Mouse (Mus musculus): ENCODE measurements around the gene Rpp14. TPM values are rescaled to one million over a fixed set of nuclear protein-coding genes. Genes with fewer than 3 reads are reported as not detected.

Rpp14 gene
- polyA plus RNA-seq, 1 experiment, result 1.2 TPM

DNA sequence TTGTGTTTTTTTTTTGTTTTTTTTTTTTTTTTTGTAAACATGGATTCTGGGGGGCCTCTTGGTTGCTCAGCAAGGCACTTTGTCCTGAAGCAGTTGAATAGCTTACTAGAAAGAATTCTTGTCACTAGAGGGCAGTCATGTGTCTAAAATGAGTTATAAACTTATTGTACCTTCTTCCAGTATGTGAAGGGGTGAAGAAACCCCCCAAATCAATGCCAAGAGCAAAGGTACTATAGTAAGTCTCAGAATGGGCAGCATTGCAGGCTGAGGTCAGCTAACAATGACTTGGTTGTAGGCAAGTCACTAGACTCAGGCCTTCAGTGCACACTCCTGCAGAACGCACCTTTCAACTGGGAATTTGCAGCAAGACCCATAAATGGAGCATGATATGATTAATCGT, 12.4 kb downstream of the Rpp14 start:
- Histone ChIP-seq H3K4me3 (replicated peaks) (no peak overlapping the region), H3K36me3 (replicated peaks; ENCODE audit: low read length) (peaks cover 34% of the 10 kb centered on the region), H3K9me3 (no peaks in the 10 kb centered on the region; the same call in 1 of the 2 replicates), H3K27me3 (replicated peaks) (no peaks in the 10 kb centered on the region), H3K4me1 (peaks cover 10% of the 10 kb centered on the region)
- no peak for TF ChIP-seq GATA1 (IDR thresholded peaks at IDR 0.05; ENCODE audit: borderline replicate concordance, low read length)
- TF ChIP-seq FLI1 (IDR thresholded peaks at IDR 0.05; ENCODE audit: low read length), result no peak

DNA sequence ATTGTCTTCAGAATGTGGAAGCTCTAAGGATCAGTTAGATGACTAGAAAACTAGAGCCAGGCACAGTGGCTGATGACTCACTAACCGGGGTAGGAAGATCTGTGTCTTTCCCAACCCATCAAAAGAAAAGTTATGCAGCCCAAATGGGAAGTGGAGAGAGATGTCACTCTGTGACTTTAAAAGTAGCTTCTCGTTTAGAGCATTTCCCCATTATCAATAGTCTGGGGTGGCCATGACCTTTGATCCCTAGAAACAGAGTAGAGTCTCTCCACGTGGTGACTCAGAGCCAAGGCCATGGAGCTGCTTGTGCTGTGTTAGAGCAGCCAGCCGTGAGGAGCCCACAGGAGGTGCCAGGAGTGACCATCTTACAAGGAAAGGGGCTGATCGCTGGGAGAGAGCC, 13.3 kb downstream of the Rpp14 start:
- TF ChIP-seq FLI1 (IDR thresholded peaks at IDR 0.05; ENCODE audit: low read length) (no peak), GATA1 (IDR thresholded peaks at IDR 0.05; ENCODE audit: borderline replicate concordance, low read length) (no peak)
- Histone ChIP-seq H3K4me3 (replicated peaks) (no peak overlapping the region), H3K4me1 (peaks cover 14% of the 10 kb centered on the region), H3K36me3 (replicated peaks; ENCODE audit: low read length) (peaks cover 29% of the 10 kb centered on the region), H3K9me3 (no peaks in the 10 kb centered on the region; the same call in 1 of the 2 replicates), H3K27me3 (replicated peaks) (no peaks in the 10 kb centered on the region)

DNA sequence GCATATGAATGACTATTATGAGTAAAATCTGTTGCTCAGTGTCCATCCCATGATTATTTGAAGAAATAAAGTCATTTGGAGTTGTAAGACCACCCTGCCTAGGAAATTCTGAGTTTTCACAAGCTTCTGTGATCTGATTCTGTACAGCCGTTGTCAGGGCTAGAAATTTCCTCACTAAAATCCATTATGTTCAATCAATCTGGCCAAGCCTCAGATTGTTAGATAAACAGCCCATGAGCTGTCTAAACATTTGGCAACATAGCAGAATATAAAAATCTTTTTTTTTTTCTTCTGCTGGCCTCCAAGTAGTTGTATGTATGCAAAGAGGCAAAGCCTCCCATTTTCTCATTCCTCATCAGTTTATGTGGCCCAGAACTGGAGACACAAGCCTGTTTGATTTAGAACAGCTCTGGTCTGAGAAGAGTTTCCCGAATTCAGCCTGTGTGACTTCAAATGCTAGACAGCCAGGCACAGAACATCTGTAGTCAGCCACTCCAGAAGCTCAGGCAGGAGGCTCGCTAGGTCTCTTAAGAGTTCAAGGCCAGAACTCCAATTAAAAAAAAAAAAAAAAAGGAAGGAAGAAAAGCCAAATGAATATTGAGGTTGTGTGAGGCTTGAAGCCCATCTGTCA, 14.9 kb downstream of the Rpp14 start:
- Histone ChIP-seq H3K4me1 (peaks cover 22% of the 10 kb centered on the region), H3K4me3 (replicated peaks) (peak overlapping the region; percentile 29), H3K9me3 (no peaks in the 10 kb centered on the region; the same call in 1 of the 2 replicates), H3K36me3 (replicated peaks; ENCODE audit: low read length) (peaks cover 12% of the 10 kb centered on the region), H3K27me3 (replicated peaks) (no peaks in the 10 kb centered on the region)
- TF ChIP-seq FLI1 (IDR thresholded peaks at IDR 0.05; ENCODE audit: low read length), result no peak
- no peak for TF ChIP-seq GATA1 (IDR thresholded peaks at IDR 0.05; ENCODE audit: borderline replicate concordance, low read length)

DNA sequence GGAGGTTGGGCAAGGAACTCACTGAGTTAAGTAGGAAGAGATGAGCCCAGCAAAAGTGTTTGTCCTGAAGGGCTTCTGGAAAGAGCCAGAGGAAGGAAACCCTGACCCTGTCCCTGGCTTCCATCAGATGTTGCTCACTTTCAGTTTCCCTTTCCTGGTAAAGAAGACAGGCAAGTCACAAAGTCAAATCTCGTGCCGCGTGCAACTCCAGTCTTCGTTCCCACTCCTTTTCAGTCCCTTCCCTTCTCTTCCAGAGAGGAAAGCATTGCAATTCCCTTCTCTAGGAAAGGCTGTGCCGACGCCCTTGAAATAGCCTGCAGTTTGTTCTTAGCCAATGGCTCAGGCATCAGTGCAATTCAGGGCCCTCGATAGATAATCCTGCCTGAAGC, 15.4 kb downstream of the Rpp14 start:
- H3K36me3 ChIP-seq (replicated peaks; ENCODE audit: low read length), result peaks cover 7% of the 10 kb centered on the region
- no peaks in the 10 kb centered on the region; the same call in 1 of the 2 replicates for H3K9me3 ChIP-seq
- H3K4me1 ChIP-seq, result peaks cover 27% of the 10 kb centered on the region
- H3K4me3 ChIP-seq (replicated peaks), result peak overlapping the region; percentile 29
- no peaks in the 10 kb centered on the region for H3K27me3 ChIP-seq (replicated peaks)
- TF ChIP-seq GATA1 (IDR thresholded peaks at IDR 0.05; ENCODE audit: borderline replicate concordance, low read length), result no peak
- no peak for TF ChIP-seq FLI1 (IDR thresholded peaks at IDR 0.05; ENCODE audit: low read length)

DNA sequence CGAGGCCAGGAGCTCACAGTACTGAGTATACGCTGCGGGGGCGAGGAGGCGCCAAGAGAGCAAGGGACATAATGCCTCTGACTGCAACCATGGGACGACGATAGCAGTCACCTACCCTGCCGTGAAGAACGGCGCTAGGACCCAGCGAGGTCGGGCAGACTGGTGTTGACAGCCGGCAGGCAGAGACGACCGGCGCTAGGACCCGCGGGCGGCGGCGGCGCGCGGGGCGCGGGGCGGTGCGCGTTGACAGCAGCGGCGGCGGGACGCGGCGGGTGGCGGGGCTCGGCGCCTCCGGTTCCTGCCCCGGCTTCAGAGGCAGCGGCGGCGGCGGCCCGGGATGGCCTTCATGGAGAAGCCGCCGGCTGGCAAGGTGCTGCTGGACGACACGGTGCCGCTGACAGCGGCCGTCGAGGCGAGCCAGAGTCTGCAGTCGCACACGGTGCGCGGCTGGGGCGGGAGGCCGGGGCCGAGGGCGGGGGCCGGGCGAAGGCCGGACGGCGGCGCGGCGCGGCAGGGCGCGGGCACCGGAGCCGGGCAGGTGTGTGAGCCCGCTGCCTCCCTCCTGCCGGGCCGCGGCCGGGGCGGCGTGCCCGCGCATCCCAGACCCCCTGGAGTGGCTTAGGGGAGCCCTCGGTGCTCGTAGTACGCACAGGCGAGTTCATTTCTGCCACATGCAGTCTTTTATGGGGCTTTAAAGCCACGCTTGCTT, 18.0 kb downstream of the Rpp14 start, which contains the start of gene Pxk:
TSS of gene Pxk (plus strand) at position 234 of the 709 bp plus-strand sequence.
- TF ChIP-seq FLI1 (IDR thresholded peaks at IDR 0.05; ENCODE audit: low read length) (no peak), GATA1 (IDR thresholded peaks at IDR 0.05; ENCODE audit: borderline replicate concordance, low read length) (no peak)
- Histone ChIP-seq H3K36me3 (replicated peaks; ENCODE audit: low read length) (peaks cover 12% of the 10 kb centered on the region), H3K27me3 (replicated peaks) (no peaks in the 10 kb centered on the region), H3K9me3 (no peaks in the 10 kb centered on the region; the same call in 1 of the 2 replicates), H3K4me1 (peaks cover 42% of the 10 kb centered on the region), H3K4me3 (replicated peaks) (peak within 1 kb of the TSS; percentile 95)

DNA sequence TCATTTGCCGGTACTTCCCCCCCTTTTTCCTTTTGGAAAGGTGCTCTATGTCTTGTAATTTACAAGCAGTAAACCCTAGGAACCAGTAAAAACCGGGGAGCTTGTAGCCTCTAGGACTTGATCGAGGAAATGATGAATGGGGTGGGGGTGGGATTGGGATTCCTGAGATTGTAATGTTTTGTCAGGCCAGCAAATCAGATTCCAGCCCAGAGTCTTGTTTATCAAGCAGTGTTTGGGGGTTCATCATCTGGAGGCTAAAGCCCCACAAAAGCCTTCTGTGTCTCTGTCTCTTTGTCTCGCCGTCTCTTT, 18.5 kb downstream of the Rpp14 start:
- Histone ChIP-seq H3K36me3 (replicated peaks; ENCODE audit: low read length) (peaks cover 12% of the 10 kb centered on the region), H3K27me3 (replicated peaks) (no peaks in the 10 kb centered on the region), H3K4me1 (peaks cover 47% of the 10 kb centered on the region), H3K9me3 (no peaks in the 10 kb centered on the region; the same call in 1 of the 2 replicates), H3K4me3 (replicated peaks) (peak overlapping the region; percentile 95)
- no peak for TF ChIP-seq FLI1 (IDR thresholded peaks at IDR 0.05; ENCODE audit: low read length)
- no peak for TF ChIP-seq GATA1 (IDR thresholded peaks at IDR 0.05; ENCODE audit: borderline replicate concordance, low read length)

DNA sequence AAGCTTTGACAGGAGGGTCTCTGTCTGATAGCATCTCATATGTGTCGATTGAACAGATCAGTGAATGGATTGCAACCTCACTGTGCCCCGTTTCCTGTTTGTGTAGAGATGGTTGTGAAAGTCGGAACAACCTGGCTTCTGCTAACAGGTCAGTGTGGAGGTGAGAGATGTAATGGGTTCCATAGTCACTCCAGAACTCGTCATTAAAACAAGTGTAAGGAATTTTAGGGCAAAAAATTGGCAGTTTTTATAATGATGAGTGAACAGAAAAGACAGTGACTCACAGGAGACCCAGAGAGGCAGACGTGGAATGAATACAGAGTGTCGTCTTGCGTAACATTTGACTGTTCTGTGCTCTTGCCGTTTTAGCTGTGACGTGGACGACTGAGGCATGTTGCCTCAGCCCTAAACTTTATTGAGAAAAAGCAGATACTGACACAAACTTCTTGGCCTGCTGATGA, 19.4 kb downstream of the Rpp14 start:
- Histone ChIP-seq H3K4me1 (peaks cover 48% of the 10 kb centered on the region), H3K9me3 (no peaks in the 10 kb centered on the region; the same call in 1 of the 2 replicates), H3K27me3 (replicated peaks) (no peaks in the 10 kb centered on the region), H3K4me3 (replicated peaks) (peak overlapping the region; percentile 95), H3K36me3 (replicated peaks; ENCODE audit: low read length) (peaks cover 12% of the 10 kb centered on the region)
- TF ChIP-seq GATA1 (IDR thresholded peaks at IDR 0.05; ENCODE audit: borderline replicate concordance, low read length) (no peak), FLI1 (IDR thresholded peaks at IDR 0.05; ENCODE audit: low read length) (no peak)

DNA sequence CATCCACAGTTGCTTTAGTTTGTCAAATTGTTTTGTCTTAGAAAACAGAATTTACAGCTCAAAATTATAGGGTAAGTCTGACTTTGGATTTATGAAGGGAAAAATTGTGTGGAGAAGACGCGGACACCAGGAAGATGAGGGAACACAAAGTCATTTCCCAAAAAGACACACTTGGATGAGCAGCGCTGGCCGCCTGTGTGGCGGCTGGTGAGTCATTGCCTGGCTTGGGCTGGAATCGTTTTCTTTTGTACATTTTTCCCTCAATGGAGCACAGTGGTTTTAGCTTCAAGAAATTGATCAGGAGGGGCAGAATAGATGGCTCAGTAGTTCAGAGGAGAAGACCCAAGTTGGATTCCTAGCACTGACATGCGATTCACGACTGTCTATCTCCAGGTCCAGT, 21.7 kb downstream of the Rpp14 start:
- H3K36me3 ChIP-seq (replicated peaks; ENCODE audit: low read length), result peaks cover 29% of the 10 kb centered on the region
- H3K4me1 ChIP-seq, result peaks cover 46% of the 10 kb centered on the region
- H3K27me3 ChIP-seq (replicated peaks), result no peaks in the 10 kb centered on the region
- no peak overlapping the region for H3K4me3 ChIP-seq (replicated peaks)
- H3K9me3 ChIP-seq, result no peaks in the 10 kb centered on the region
- no peak for TF ChIP-seq FLI1 (IDR thresholded peaks at IDR 0.05; ENCODE audit: low read length)
- TF ChIP-seq GATA1 (IDR thresholded peaks at IDR 0.05; ENCODE audit: borderline replicate concordance, low read length), result no peak

DNA sequence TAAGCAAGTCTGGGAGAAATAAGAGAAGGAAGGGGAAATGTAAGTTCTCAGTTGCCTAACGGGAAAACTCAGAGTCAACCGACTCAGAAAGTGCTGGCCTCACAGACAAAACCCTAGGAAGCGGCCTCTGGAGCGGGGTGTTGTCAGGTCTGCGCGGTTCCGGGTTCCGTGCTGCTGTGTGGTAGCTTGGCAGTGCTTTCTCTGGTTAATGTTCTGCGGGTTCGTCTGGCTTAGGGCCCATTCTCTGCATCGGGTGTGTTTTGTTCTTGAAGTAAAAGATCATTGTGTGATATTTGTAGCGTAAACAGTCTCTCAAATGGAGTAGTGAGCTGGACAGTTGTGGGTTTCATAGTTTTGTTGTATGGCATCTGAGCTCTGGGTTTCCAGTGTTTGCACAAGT, 22.5 kb downstream of the Rpp14 start:
- H3K9me3 ChIP-seq, result no peaks in the 10 kb centered on the region
- H3K27me3 ChIP-seq (replicated peaks), result no peaks in the 10 kb centered on the region
- no peak overlapping the region for H3K4me3 ChIP-seq (replicated peaks)
- no peak for TF ChIP-seq FLI1 (IDR thresholded peaks at IDR 0.05; ENCODE audit: low read length)
- TF ChIP-seq GATA1 (IDR thresholded peaks at IDR 0.05; ENCODE audit: borderline replicate concordance, low read length), result no peak
- H3K36me3 ChIP-seq (replicated peaks; ENCODE audit: low read length), result peaks cover 33% of the 10 kb centered on the region
- peaks cover 44% of the 10 kb centered on the region for H3K4me1 ChIP-seq

DNA sequence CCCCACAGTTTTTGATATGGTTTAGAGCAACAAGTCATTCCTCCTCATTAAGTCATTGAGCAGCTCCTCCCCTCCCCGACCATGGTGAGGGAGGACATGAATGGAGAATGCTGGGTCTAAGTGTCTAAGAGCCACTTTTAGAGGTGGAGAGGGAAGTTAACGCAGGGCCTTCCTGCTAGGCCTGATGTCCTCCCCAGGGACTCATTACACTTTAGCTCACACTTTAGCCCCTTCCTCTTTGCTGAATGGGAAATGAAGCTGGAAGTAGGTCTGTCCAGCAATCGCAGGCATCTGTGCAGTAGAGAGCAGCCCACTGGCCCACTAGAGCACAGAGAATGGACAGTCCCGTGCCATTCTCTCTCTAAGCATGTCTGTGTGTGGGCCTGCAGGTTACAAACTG, 27.9 kb downstream of the Rpp14 start:
- Histone ChIP-seq H3K9me3 (no peaks in the 10 kb centered on the region), H3K4me3 (replicated peaks) (peak overlapping the region; percentile 71), H3K36me3 (replicated peaks; ENCODE audit: low read length) (peaks cover 43% of the 10 kb centered on the region), H3K4me1 (peaks cover 47% of the 10 kb centered on the region), H3K27me3 (replicated peaks) (no peaks in the 10 kb centered on the region)
- no peak for TF ChIP-seq FLI1 (IDR thresholded peaks at IDR 0.05; ENCODE audit: low read length)
- TF ChIP-seq GATA1 (IDR thresholded peaks at IDR 0.05; ENCODE audit: borderline replicate concordance, low read length), result no peak

Measured in megakaryocyte, embryonic 14.5 days (primary cell).